Mouse (Mus musculus) intestine, postnatal 0 days (tissue): ENCODE measurements around the gene Ch25h. TPM values are rescaled to one million over a fixed set of nuclear protein-coding genes. Genes with fewer than 3 reads are reported as not detected.

Experiments used
- ATAC-seq: fragments of 200-750 bp; cut with Nextera tagmentation; 2 replicates; pipeline ENCODE4 v1.8.0; 2017; ENCODE audit warnings: mild to moderate bottlenecking, moderate TSS enrichment, moderate library complexity
- H3K27ac ChIP-seq: fragments of 300-500 bp; sonication (generic); 2 replicates; pipeline ENCODE4 v1.5.1; 2014; ENCODE audit warnings: mild to moderate bottlenecking, low read depth, low read length, moderate library complexity
- H3K27me3 ChIP-seq: fragments of 300-500 bp; sonication (generic); replicated peaks from 2 replicates; pipeline ENCODE4 v1.6.1; 2014; ENCODE audit warnings: low read length, mixed read lengths; ENCODE audit not compliant: control insufficient read depth, insufficient read depth
- H3K36me3 ChIP-seq: fragments of 300-500 bp; sonication (generic); 2 replicates; pipeline ENCODE4 v1.6.1; 2014; ENCODE audit warnings: mild to moderate bottlenecking, moderate library complexity; ENCODE audit not compliant: control insufficient read depth, insufficient read depth
- H3K4me1 ChIP-seq: fragments of 300-500 bp; sonication (generic); replicated peaks from 2 replicates; pipeline ENCODE4 v1.6.1; 2014; ENCODE audit warnings: antibody characterized with exemption, low read length, mixed read lengths; ENCODE audit not compliant: control insufficient read depth, insufficient read depth
- H3K4me2 ChIP-seq: fragments of 300-500 bp; sonication (generic); replicated peaks from 2 replicates; pipeline ENCODE4 v1.6.1; 2014; ENCODE audit warnings: low read depth, mild to moderate bottlenecking, moderate library complexity
- H3K4me3 ChIP-seq: fragments of 300-500 bp; sonication (generic); 2 replicates; pipeline ENCODE4 v1.5.1; 2014; ENCODE audit warnings: low read depth, low read length
- H3K9ac ChIP-seq: fragments of 300-500 bp; sonication (generic); 2 replicates; pipeline ENCODE4 v1.6.1; 2014; ENCODE audit warnings: mild to moderate bottlenecking, low read depth, low read length
- H3K9me3 ChIP-seq: fragments of 300-500 bp; sonication (generic); 2 replicates; pipeline ENCODE4 v1.6.1; 2016; ENCODE audit warnings: mixed run types; ENCODE audit not compliant: control insufficient read depth
- CTCF ChIP-seq: sonication (generic); IDR thresholded peaks from 2 replicates; pipeline ENCODE4 v1.5.1; 2016; ENCODE audit warnings: low read depth, mild to moderate bottlenecking, control low read depth, antibody characterized with exemption, moderate library complexity
- WGBS: fragments of 180-500 bp; shearing (Covaris S2); extraction: QIAGEN DNeasy Blood & Tissue Kit; methylation state at CpG from one replicate; pipeline ENCODE4 v1.1.7; 2014; 5-methylcytosine and 5-hydroxymethylcytosine counted together
- polyA plus RNA-seq: library from polyadenylated mRNA; unstranded; fragments of >200 nt; fragmentation: Nextera tagmentation; extraction: Ambion mirVana; gene quantifications from 2 replicates; pipeline ENCODE4 v1.2.1, GENCODE M21; 2015

The Ch25h gene
- polyA plus RNA-seq, 1 experiment from 2014 or later, result 3.5 TPM

DNA sequence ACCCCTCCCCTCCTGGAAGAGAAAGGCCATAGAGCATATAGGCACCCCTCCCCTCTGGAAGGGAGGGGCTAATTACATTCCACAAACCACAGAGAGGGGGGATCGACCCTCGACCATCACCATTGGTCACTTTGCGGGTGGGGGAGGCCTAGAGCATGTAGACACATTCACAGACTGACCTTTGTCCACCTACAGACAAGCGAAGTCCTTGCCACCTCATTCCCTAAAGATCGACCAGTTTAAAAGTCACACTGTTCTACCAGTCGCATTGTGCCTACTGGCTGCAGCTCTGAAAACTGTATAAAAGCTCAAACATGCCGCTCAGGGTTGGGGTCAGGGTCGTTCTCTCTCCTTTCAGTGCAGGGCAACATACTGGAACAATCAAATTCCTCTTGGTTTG lies 36.6 kb upstream of the Ch25h start:
- no peak for TF ChIP-seq CTCF
- H3K4me2 ChIP-seq, result no peak overlapping the region
- ATAC-seq, result peak; percentile 53; the same call in 1 of the 2 replicates
- peaks cover 20% of the 10 kb centered on the region for H3K36me3 ChIP-seq
- 42% methylated on average over 8 of the region's 8 CpGs for WGBS
- H3K27ac ChIP-seq, result peak overlapping the region; percentile 50; the same call in 1 of the 2 replicates
- H3K9ac ChIP-seq, result no peak overlapping the region
- H3K4me1 ChIP-seq, result no peaks in the 10 kb centered on the region; the same call in 1 of the 2 replicates
- H3K4me3 ChIP-seq, result no peak overlapping the region
- no peaks in the 10 kb centered on the region for H3K27me3 ChIP-seq
- H3K9me3 ChIP-seq, result no peaks in the 10 kb centered on the region

DNA sequence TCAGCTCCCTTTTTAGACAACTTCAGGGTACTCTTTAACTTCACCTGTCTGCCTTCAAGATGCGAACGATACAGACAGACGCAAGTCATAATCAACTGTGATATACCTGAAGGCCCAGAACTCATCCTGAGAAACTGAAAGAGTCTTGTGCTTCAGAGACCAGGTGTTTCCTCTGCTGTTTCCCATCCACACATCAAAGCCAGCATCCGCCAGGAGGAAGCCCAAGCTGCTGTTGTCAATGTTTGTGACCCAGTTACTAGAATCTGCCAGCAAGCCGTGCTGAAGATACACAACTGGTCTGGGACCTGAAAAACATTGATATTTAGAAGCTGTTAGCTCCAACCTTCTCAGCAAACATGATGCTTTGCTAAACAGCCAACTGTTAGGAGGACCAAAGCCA lies 35.8 kb upstream of the Ch25h start:
- no peak for TF ChIP-seq CTCF
- ATAC-seq, result no peak
- Histone ChIP-seq H3K4me3 (no peak overlapping the region), H3K4me2 (no peak overlapping the region), H3K27me3 (no peaks in the 10 kb centered on the region), H3K9ac (no peak overlapping the region), H3K27ac (0 out of 2 replicates have a peak overlapping the region, but pooled peaks have one; percentile 50), H3K4me1 (no peaks in the 10 kb centered on the region), H3K36me3 (peaks cover 23% of the 10 kb centered on the region), H3K9me3 (no peaks in the 10 kb centered on the region)
- WGBS, result 58% methylated on average over 5 of the region's 5 CpGs

DNA sequence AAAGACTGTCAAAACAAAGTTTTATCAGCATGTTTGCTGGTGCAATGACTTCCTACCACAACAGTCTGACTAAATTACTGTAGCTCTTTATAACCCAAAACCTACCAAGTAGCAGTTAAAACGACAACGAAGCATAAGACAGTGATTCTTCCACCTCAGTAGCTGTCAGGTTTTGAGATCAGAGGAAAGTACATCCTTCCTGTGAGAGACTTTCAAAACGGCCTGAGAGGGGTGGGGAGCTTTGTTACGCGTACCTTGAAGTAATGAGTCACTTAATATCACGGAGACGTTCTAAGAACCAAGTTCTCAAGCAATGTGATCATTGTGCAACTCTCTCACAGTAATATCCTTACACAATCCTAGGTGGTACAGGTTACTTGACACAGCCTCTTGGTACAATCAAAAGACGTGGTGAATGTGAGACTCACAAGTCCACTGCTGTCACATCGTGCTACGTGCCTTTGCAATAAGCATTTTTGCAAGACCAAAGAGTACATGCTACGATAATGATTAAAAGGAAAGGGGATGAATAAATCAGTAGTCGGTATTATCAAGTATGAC lies 30.3 kb upstream of the Ch25h start:
- H3K4me3 ChIP-seq, result no peak overlapping the region
- H3K27me3 ChIP-seq, result no peaks in the 10 kb centered on the region
- H3K9ac ChIP-seq, result no peak overlapping the region
- peaks cover 26% of the 10 kb centered on the region for H3K36me3 ChIP-seq
- peak overlapping the region; percentile 70; the same call in 1 of the 2 replicates for H3K27ac ChIP-seq
- TF ChIP-seq CTCF, result no peak
- 62% methylated on average over 12 of the region's 12 CpGs for WGBS
- no peak overlapping the region for H3K4me2 ChIP-seq
- H3K4me1 ChIP-seq, result no peaks in the 10 kb centered on the region
- ATAC-seq, result peak; percentile 70
- no peaks in the 10 kb centered on the region for H3K9me3 ChIP-seq

GRCm38 (mm10) chr19:34500763-34501162 lies 25.8 kb upstream of the Ch25h start:
- H3K9ac ChIP-seq, result no peak overlapping the region
- TF ChIP-seq CTCF, result peak; percentile 86
- no peak overlapping the region for H3K4me3 ChIP-seq
- 42% methylated on average over 4 of the region's 4 CpGs for WGBS
- H3K27ac ChIP-seq, result no peak overlapping the region
- ATAC-seq, result peak; percentile 68
- peaks cover 20% of the 10 kb centered on the region for H3K36me3 ChIP-seq
- no peak overlapping the region for H3K4me2 ChIP-seq
- no peaks in the 10 kb centered on the region for H3K27me3 ChIP-seq
- H3K9me3 ChIP-seq, result no peaks in the 10 kb centered on the region
- H3K4me1 ChIP-seq, result 0 out of 2 replicates have a peak, but pooled peaks cover 6% of the 10 kb centered on the region

GRCm38 (mm10) chr19:34496353-34496752 lies 21.4 kb upstream of the Ch25h start:
- peaks cover 28% of the 10 kb centered on the region for H3K36me3 ChIP-seq
- peak overlapping the region; percentile 50; the same call in 1 of the 2 replicates for H3K27ac ChIP-seq

DNA sequence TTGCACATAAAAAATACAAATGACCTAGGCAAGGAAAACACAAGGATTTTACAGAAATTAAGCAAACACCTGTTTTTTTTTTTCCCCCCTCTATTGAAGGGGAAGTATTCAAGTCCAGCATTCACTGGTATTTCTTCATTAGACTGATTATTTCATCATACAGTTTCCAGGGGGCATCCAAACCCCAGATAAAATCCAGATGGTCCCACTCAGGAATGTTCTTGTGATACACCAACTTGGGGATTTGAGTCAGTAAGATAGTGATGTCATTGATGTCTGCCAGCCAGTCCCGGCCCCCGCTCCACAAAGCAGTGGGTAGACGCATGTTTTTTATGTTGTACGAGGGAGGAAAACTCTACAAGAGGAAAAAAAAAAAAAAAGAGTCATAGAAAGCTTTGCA lies 18.9 kb upstream of the Ch25h start:
- no peaks in the 10 kb centered on the region for H3K9me3 ChIP-seq
- WGBS, result 95% methylated on average over 4 of the region's 4 CpGs
- H3K4me3 ChIP-seq, result no peak overlapping the region
- no peak for TF ChIP-seq CTCF
- no peak overlapping the region for H3K27ac ChIP-seq
- peaks cover 19% of the 10 kb centered on the region for H3K36me3 ChIP-seq
- H3K4me2 ChIP-seq, result no peak overlapping the region
- no peak for ATAC-seq
- H3K9ac ChIP-seq, result no peak overlapping the region
- 0 out of 2 replicates have a peak, but pooled peaks cover 6% of the 10 kb centered on the region for H3K4me1 ChIP-seq
- no peaks in the 10 kb centered on the region for H3K27me3 ChIP-seq

More at GRCm38 (mm10) chr19:34496353-34496752, 21.4 kb upstream of the Ch25h start:
- Histone ChIP-seq H3K9ac (no peak overlapping the region), H3K9me3 (no peaks in the 10 kb centered on the region), H3K4me2 (no peak overlapping the region), H3K4me3 (no peak overlapping the region), H3K4me1 (0 out of 2 replicates have a peak, but pooled peaks cover 6% of the 10 kb centered on the region), H3K27me3 (no peaks in the 10 kb centered on the region)
- TF ChIP-seq CTCF, result no peak
- peak; percentile 60 for ATAC-seq
- WGBS, result 43% methylated on average over 1 of the region's 1 CpGs
